Mouse (Mus musculus) layer of hippocampus, adult 9-10 months (tissue): ENCODE measurements around the gene Gnl3l.

Experiments used
- DNase-seq: peaks from one replicate; pipeline ENCODE4 v3.0.0; 2022; ENCODE audit warnings: low spot score

The Gnl3l gene

GRCm38 (mm10) chrX:151016938-151017877 lies at the start of gene Gnl3l:
TSS of gene Gnl3l (minus strand) at chrX:151017322.
- DNase-seq = peak; percentile 67

DNA sequence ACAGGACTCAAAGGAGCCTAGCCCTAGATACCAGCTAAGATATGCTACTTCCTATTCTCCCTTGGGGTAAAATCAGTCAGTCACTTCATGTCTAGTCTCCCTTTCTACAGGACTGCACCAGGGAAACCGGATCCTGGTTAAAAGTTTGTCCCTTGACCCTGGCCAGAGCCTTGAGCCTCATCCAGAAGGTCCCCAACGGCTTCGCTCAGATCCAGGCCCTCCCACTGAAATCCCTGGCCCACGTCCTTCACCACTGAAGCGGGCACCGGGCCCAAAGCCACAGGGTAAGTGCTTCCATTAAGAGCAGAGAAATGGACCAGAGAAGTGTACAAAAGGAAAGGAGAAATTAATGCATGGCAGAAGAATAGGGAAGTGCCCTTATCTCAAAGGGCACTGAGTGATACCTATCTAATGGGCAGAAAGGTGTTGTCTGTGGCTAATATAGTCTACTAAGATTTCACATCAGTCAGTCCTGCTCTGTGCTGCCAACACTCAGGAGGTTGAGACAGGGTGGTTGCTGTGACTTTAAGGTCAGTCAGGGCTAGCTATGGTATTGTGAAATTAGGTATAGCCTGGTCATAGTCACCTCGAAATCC lies 49.0 kb upstream of the Gnl3l start:
- no peak for DNase-seq

DNA sequence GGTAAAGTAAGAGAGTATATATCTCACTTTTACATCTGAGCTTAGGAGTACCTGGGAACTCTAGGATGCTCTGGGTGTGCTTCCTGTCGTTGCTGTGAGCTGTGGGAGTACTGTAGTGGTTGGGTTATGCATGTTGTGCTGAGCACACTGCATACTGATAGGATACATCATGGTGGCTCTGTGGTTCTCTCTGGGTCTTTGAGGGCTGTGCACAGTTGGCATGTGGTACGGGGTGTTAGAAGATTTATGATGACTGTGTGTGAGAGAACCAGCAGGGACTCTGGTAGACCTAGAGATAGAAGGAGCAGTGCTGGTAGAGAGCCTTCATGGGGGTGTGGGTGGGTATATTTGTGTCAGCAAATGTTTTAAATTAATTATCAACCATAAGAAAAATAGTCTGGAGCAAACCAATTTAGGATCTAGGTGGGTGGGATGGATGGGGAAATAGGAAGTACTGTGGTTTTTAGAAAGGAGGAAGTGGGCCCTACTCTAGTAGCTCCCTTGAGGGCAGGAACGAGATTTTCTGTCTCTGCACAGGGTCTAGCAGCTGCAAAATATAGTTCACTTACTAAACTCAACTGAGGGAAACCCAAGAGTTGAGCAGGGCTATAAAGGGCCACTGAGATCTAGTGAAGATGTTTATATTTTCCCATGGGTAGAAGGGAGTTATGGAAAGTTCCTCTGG lies 44.6 kb upstream of the Gnl3l start:
- DNase-seq = no peak

DNA sequence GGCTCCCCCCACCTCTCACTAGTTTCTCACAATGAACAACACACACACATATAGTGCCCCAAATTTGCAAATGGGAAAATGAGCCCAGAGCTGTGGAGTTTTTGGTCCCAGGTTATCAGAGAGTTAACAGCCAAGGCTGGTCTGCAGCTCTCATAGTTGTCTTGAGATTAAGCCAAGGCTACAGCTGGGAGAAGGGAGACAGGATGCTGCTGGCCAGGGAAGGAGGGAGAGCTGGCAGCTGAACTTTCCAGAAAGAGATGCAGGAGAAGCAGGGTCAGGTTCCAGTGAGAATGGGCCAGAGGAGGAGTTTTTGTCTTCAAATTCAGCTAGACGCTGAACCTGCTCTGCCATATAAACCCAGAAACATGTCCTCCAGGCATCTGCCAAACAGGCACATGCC lies 42.2 kb upstream of the Gnl3l start:
- no peak for DNase-seq

DNA sequence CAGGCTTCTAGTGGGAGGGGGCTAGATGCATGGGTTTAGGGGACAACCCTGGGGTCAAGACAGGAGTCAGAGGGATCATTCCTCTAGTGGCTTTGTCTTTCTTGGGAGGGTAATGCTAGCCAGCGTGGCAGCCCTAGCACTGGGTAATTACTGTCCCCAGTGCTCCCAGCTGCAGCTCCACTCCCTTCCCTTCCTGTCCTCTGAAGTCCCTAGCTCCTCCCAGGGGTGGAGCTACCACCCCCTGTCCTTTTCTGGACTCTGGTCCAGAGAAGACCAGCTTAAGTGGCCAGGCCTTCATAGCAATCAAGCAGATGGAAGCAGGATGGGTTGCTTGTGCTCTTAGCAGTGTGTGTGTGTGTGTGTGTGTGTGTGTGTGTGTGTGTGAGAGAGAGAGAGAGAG lies 38.4 kb upstream of the Gnl3l start:
- DNase-seq = no peak

DNA sequence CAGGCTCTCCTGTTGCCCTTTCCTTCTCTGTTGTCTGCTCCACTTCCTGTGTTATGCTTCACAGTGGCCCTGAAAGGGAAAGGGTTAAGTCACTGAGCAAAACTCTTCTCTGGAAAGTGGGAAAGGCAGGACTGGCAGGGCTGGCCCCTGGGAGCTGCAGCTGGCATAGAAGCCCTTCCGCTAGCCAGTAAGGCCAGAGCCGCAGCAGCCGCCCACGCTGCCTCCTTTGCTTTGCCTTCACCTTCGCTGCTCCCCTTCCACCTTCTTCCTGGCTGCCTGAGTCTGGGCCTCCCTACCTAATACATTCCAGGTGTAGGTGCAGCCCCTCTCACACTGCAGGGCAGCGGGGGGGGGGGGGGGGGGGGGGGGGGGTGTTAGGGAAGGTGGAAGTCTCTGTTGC lies 37.4 kb upstream of the Gnl3l start:
- no peak for DNase-seq

- DNase-seq = no peak
Measured at GRCm38 (mm10) chrX:151050337-151050736, 33.2 kb upstream of the Gnl3l start.

DNA sequence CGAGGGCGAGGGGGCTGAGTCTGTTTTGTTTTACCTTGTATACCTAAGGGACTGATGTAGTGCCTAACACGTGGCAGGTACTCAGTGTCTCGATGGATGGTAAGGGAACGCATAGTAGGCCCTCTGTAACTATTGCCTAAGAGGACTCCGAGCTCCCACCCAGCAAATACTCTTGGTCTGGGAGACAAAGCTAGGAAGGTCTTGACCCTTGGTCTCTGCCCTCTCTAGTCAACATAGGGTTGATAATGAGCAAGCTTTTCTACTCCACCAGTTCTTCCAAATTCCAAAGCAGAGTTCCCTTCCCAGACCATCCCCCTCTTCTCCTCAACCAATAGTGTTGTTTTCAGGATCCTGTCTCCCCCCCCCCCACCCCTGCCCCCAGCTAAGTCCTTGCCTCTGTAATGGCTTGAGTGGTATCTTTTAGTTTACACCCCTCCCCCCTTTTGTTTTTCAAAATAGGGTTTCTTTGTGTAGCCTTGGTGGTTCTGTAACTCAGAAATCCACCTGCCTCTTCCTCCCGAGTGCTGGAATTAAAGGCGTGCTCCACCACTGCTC lies 32.6 kb upstream of the Gnl3l start:
- no peak for DNase-seq

DNA sequence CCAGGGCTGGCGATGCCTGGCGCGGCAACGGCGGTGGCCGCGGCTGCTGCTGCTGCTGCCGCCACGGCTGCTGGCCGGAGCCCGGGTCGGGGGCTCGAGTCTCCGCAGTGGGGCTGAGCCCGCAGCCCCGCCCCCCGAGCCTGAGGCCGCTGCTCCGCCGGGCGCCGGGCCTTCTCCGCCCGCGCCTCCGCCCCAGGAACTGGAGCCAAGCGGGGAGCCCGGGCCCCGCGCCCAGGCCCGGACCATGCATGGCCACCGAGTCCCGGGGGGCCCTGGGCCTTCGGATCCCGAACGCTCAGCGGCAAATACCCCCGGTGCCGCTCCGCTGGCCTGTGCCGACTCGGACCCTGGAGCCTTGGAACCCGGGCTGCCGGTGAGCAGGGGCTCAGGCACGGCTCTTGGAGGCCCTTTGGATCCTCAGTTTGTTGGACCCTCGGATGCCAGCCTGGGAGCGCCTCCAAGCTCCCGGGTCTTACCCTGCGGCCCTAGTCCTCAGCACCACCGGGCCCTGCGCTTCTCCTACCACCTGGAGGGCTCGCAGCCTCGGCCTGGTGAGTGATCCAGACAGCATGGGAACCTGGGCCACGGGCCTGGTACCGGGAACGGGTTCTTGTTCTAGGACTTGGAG lies 30.4 kb upstream of the Gnl3l start:
- DNase-seq = no peak

GRCm38 (mm10) chrX:151046777-151047430 lies 29.8 kb upstream of the Gnl3l start:
- DNase-seq = peak; percentile 35

GRCm38 (mm10) chrX:151046321-151046720 lies 29.2 kb upstream of the Gnl3l start:
- no peak for DNase-seq

GRCm38 (mm10) chrX:151045850-151046249 lies 28.7 kb upstream of the Gnl3l start, which contains the start of gene Fgd1:
TSS of gene Fgd1 (plus strand) at chrX:151046150.
- DNase-seq = no peak

DNA sequence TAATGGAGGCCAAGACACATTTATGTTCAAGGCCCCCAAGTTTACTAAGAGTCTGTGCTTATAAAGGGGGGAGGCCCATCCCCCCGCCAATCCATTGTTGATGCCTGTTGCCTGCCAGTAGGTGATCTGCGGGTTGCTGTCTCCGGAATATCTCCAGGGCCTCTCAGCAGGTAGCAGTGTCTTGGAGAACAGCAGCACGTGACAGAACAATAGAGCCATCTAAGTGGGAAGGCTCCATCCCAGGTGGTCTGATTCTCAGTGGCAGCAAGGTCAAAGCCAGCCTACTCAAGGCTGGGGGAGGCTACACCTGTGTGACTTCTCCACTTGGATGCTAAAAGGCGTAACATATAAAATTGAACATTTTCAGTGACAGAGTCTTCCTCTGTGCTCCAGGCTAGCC lies 24.1 kb upstream of the Gnl3l start:
- DNase-seq = no peak

- no peak for DNase-seq
Measured at GRCm38 (mm10) chrX:151031400-151031799, 14.3 kb upstream of the Gnl3l start.

GRCm38 (mm10) chrX:151018798-151019197 lies 1.7 kb upstream of the Gnl3l start:
- no peak for DNase-seq

GRCm38 (mm10) chrX:151017897-151018296 lies 775 bp upstream of the Gnl3l start:
- DNase-seq = no peak

- DNase-seq = no peak
Measured at GRCm38 (mm10) chrX:150996775-150997174, 20.3 kb downstream of the Gnl3l start.

DNA sequence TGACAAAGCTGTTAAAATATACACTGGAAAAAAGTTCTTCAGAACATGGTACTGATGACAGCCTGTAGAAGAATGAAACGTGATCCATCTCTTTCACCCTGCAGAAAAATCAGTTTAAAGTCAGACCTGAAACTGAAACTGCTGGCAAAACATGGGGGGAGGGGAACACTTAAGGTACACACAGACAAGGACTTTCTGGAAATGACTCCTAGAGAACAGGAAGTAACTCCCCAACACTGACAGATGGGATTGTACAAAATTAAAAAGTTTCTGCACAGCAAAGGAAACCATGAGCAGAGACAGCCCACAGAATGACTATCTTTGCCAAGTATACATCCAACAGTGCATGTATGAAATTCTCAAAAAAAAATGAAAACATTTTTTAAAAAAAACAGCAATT lies 35.5 kb downstream of the Gnl3l start:
- DNase-seq = no peak

DNA sequence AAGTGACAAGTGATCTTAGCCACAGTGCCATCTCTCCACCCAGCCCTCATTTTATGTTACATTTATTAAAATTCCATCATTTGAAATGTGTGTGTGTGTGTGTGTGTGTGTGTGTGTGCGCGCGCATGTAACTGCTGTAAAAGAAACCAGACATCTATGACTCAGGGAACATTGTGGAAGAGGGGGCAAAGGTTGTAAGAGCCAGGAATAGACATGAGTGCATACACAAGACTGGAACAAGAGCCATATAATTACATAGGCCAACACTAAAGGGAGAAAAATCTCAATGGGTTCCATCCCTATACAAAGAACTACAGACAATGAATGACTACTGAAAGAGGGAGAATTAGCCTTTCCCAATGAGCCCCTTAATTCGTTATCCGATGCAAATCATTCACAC lies 41.7 kb downstream of the Gnl3l start:
- no peak for DNase-seq

GRCm38 (mm10) chrX:150963027-150963426 lies 54.1 kb downstream of the Gnl3l start:
- no peak for DNase-seq

GRCm38 (mm10) chrX:150960702-150961101 lies 56.4 kb downstream of the Gnl3l start:
- DNase-seq = no peak
